Mouse (Mus musculus) liver, adult 2 months (tissue): ENCODE data around the gene Pcdh15. TPM values are rescaled to one million over a fixed set of nuclear protein-coding genes. Genes with fewer than 3 reads are reported as not detected.

ENCODE experiments used
- DNase-seq: peaks from one replicate; pipeline ENCODE4 v3.0.0-alpha.2; 2011; ENCODE audit warnings: low read depth, low spot score; ENCODE audit errors: extremely low read depth
- H3K27ac ChIP-seq: fragments of 200-500 bp; replicated peaks from 2 replicates; pipeline ENCODE4 v1.5.1; 2012; ENCODE audit warnings: low read depth, mild to moderate bottlenecking, control low read depth, inconsistent platforms, low read length; ENCODE audit not compliant: insufficient read depth
- H3K27me3 ChIP-seq: fragments of 200-500 bp; 2 replicates; pipeline ENCODE4 v1.6.1; 2012; ENCODE audit warnings: mild to moderate bottlenecking, moderate library complexity, low read length, inconsistent platforms; ENCODE audit not compliant: control insufficient read depth, insufficient read depth
- H3K36me3 ChIP-seq: fragments of 200-500 bp; 2 replicates; pipeline ENCODE4 v1.6.1; 2012; ENCODE audit warnings: low read length, inconsistent platforms; ENCODE audit not compliant: control insufficient read depth, insufficient read depth
- H3K4me1 ChIP-seq: fragments of 200-500 bp; 2 replicates; pipeline ENCODE4 v1.6.1; 2011; ENCODE audit warnings: low read length; ENCODE audit not compliant: control insufficient read depth, insufficient read depth
- H3K4me3 ChIP-seq: fragments of 200-500 bp; 2 replicates; pipeline ENCODE4 v1.5.1; 2011; ENCODE audit warnings: low read depth, mild to moderate bottlenecking, control low read depth, low read length, moderate library complexity; ENCODE audit not compliant: insufficient read depth
- H3K79me2 ChIP-seq: fragments of 200-500 bp; 2 replicates; pipeline ENCODE4 v1.6.1; 2012; ENCODE audit warnings: inconsistent platforms, mild to moderate bottlenecking, low read length, moderate library complexity; ENCODE audit not compliant: control insufficient read depth, insufficient read depth
- H3K9ac ChIP-seq: fragments of 200-500 bp; 2 replicates; pipeline ENCODE4 v1.6.1; 2012; ENCODE audit warnings: low read depth, mild to moderate bottlenecking, control low read depth, inconsistent platforms, low read length
- CTCF ChIP-seq: fragments of 200-500 bp; IDR thresholded peaks from 2 replicates; pipeline ENCODE4 v1.5.1; 2011; ENCODE audit warnings: low read depth, low read length, control low read depth
- POLR2A ChIP-seq: fragments of 200-500 bp; IDR thresholded peaks from 2 replicates; pipeline ENCODE4 v1.6.1; 2011; ENCODE audit warnings: low read length, control low read depth; ENCODE audit not compliant: insufficient read depth; ENCODE audit errors: extremely low read depth
- WGBS: fragments of 180-500 bp; shearing (Covaris S2); methylation state at CpG from one replicate; pipeline ENCODE4 v1.1.7; 2018; 5-methylcytosine and 5-hydroxymethylcytosine counted together
- polyA plus RNA-seq: library from polyadenylated mRNA; depleted of rRNA; stranded (reverse); fragments of >200 nt; gene quantifications from 2 replicates; pipeline ENCODE4 v1.2.3, GENCODE M21; 2012
- total RNA-seq: library from RNA; depleted of rRNA; stranded (reverse); fragments of >200 nt; gene quantifications from 2 replicates; pipeline ENCODE4 v1.2.3, GENCODE M21; 2014

The Pcdh15 gene
- total and polyA plus RNA-seq, 2 experiments = 0.04 to 0.09 TPM

DNA sequence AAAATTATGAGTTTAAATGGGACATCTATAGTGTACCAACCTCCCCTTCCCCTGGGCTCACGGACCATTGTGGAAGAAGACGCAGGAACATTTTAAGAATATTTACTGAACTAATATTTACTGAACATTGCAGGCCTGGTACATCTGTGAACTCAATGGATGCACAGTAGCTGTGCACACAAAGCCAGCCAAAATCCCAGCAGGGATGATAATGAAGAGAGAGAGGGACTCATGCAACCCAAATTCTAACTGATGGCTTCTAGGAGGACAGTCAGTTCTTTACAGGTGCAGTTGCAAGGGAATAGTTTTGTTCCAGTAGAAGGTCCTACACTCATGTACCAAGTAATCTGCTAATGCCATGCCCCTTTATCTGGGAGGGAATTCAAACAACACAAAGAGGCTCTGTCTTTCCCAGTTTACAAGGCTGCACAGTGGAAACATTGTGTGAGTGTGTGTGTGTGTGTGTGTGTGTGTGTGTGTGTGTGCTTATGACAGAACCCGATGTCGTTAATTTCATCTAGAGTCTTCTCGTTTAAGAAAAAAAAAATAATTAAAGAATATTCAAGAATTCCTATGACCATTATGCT is 475.7 kb downstream of the Pcdh15 start:
- TF ChIP-seq POLR2A = no peak
- TF ChIP-seq CTCF = no peak
- H3K4me1 ChIP-seq = no peaks in the 10 kb centered on the region
- 68% methylated on average over 5 of the region's 5 CpGs for WGBS

DNA sequence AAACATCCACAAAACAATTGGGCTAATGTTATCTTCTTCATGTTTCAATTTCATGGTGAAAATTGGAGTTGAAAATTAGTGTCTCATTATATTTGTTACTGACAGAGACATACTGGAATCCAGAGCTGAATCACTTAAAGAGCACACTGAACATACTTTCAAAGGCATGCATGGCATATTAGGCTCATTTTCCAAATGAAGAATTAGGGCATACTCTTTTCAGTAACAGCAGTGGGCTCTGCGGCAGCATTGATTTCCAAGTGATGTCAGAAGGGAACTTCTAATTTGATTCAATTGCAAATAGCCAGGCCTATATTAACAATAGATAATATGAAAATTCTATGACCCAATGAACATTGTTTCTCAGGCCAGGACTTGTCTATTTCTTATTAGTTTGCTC is 568.4 kb downstream of the Pcdh15 start:
- no peak for DNase-seq
- H3K79me2 ChIP-seq = no peaks in the 10 kb centered on the region
- no peak overlapping the region for H3K9ac ChIP-seq
- H3K27me3 ChIP-seq = no peaks in the 10 kb centered on the region
- no peaks in the 10 kb centered on the region for H3K36me3 ChIP-seq
- no peak overlapping the region for H3K27ac ChIP-seq
- 90% methylated on average over 1 of the region's 1 CpGs for WGBS
- H3K4me1 ChIP-seq = no peaks in the 10 kb centered on the region
- TF ChIP-seq POLR2A (no peak), CTCF (no peak)
- H3K4me3 ChIP-seq = no peak overlapping the region

More for the DNA sequence above, 475.7 kb downstream of the Pcdh15 start:
- Histone ChIP-seq H3K27ac (no peak overlapping the region), H3K27me3 (no peaks in the 10 kb centered on the region), H3K36me3 (no peaks in the 10 kb centered on the region), H3K9ac (no peak overlapping the region), H3K4me3 (no peak overlapping the region), H3K79me2 (no peaks in the 10 kb centered on the region)
- no peak for DNase-seq

DNA sequence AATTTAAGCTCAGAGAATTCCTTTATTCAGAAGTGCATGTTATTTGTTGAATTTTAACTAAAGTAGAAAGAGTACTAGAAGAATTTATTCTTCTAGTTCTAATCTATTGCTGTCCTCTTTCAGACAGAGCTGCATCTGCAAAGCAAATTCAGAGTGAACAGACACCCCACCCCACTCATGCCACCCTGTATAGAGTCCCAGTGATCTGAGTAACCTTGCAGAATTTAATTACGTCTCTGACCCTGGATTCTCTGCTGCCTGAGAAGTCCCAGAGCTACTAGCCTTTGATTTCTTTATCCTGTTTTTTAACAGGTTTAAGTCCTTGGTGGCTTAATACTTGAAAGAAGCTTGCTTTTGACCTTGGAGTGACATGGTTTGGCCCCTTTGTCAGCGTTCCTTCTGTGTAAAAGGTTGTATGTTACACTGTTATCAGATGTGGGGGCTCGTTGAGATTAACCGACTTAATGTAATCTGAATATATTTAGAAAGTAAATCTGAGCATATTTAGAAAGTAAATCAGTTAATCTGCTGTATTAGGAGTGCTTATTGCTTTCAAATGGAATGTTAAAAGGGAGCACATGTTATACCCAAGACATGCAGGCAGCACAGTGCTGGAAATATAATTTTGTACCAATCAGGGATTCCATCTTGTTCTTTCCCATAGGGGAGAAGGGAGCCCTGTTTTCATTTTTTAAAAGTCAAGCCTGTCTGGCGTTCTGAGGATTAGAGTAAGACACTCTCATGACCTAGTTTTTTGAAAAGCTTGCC is 601.6 kb downstream of the Pcdh15 start:
- H3K4me1 ChIP-seq = no peaks in the 10 kb centered on the region
- WGBS = 67% methylated on average over 5 of the region's 5 CpGs
- TF ChIP-seq CTCF (no peak), POLR2A (no peak)

DNA sequence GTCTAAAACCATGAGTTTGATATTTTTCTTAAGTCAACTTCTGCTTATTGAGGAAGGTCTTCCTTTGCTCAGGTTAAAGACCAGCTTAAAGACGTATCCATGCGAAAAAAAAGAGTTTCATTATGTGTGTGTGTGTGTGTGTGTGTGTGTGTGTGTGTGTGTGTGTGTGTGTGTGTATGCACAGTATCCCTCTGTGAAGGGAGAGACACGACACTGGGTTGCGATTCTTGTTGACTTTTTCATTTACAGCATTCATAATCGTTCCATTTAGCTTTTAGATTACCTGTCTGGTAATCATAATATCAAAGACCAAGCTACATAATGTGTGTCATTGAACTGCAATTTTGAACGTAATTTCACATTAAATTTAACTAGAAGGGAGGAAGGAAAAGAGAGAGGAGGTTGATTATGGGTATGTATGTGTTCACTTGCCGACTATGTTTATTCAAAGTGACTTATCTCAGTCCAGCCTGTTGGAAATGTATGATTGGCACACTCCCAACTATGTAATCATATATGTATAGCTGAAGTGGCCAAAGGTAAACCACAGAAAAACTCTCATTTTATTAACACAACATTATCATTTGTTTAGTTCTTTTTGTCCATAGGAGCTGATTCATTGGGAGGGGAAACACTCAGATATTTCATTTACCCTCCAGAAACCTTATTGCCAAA is 626.6 kb downstream of the Pcdh15 start:
- TF ChIP-seq POLR2A (no peak), CTCF (no peak)
- no peak overlapping the region for H3K9ac ChIP-seq
- WGBS = 81% methylated on average over 7 of the region's 7 CpGs
- H3K79me2 ChIP-seq = no peaks in the 10 kb centered on the region
- no peak overlapping the region for H3K27ac ChIP-seq
- H3K4me3 ChIP-seq = no peak overlapping the region
- DNase-seq = no peak
- no peaks in the 10 kb centered on the region for H3K27me3 ChIP-seq
- no peaks in the 10 kb centered on the region for H3K4me1 ChIP-seq
- H3K36me3 ChIP-seq = no peaks in the 10 kb centered on the region

More for the DNA sequence above, 601.6 kb downstream of the Pcdh15 start:
- no peaks in the 10 kb centered on the region for H3K79me2 ChIP-seq
- no peak for DNase-seq
- H3K4me3 ChIP-seq = no peak overlapping the region
- H3K9ac ChIP-seq = no peak overlapping the region
- no peaks in the 10 kb centered on the region for H3K27me3 ChIP-seq
- H3K27ac ChIP-seq = no peak overlapping the region
- H3K36me3 ChIP-seq = no peaks in the 10 kb centered on the region

DNA sequence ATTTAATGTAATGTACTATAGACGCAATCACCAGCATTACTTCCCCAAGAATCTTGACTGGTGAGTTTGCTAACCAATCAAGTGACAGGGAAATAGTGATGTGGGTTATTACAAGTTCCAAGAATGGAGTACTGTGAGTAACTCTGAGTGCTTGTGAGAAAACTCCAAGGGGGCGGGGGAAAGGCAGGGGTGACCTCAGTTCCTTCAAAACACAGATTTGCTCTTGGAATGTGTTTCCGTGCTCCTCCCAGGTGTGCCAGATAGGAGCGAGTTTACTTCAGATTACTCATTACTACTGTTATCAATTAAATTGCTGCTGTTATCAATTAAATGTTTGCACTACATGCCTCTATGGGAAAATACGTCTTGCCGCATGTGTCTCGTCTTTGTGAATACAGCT is 634.1 kb downstream of the Pcdh15 start:
- H3K27me3 ChIP-seq = no peaks in the 10 kb centered on the region
- H3K4me1 ChIP-seq = no peaks in the 10 kb centered on the region
- no peak for TF ChIP-seq POLR2A
- no peak for TF ChIP-seq CTCF
- no peak for DNase-seq
- H3K9ac ChIP-seq = no peak overlapping the region
- H3K36me3 ChIP-seq = no peaks in the 10 kb centered on the region
- no peak overlapping the region for H3K4me3 ChIP-seq
- WGBS = 81% methylated on average over 7 of the region's 7 CpGs
- H3K27ac ChIP-seq = no peak overlapping the region
- no peaks in the 10 kb centered on the region for H3K79me2 ChIP-seq

DNA sequence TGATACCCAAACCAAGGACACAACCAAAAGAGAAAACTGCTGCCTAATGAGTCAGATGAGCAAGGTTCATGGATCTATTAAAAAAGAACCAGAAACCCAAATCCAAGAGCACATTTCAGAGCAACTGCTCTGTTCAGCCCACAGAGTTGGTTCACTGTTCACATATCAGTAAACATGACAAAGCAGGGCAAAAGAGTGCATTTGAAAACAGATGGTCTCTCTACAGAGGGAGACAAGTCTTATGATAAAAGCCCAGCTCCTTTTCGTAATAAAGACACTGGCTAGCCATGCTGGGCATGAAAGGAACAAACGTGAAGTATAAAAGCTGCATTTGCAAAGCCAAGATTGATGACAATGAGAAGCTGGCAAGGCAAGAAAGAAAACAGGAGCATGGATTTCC is 649.9 kb downstream of the Pcdh15 start:
- WGBS = 57% methylated on average over 2 of the region's 2 CpGs
- DNase-seq = no peak
- Histone ChIP-seq H3K27me3 (no peaks in the 10 kb centered on the region), H3K4me3 (no peak overlapping the region), H3K27ac (no peak overlapping the region), H3K36me3 (no peaks in the 10 kb centered on the region), H3K4me1 (no peaks in the 10 kb centered on the region), H3K9ac (no peak overlapping the region), H3K79me2 (no peaks in the 10 kb centered on the region)
- no peak for TF ChIP-seq POLR2A
- TF ChIP-seq CTCF = no peak
